Mouse (Mus musculus): ENCODE data around the gene Scamp2. TPM values are rescaled to one million over a fixed set of nuclear protein-coding genes. Genes with fewer than 3 reads are reported as not detected.

The Scamp2 gene
- polyA plus RNA-seq, 1 experiment: 103 TPM

- Histone ChIP-seq H3K4me3 (replicated peaks; ENCODE audit: extremely low read depth, low read depth, low read length) (no peak overlapping the region), H3K4me1 (ENCODE audit: control insufficient read depth, insufficient read depth, low read length) (no peaks in the 10 kb centered on the region)
- TF ChIP-seq CTCF (IDR thresholded peaks at IDR 0.05; ENCODE audit: insufficient read depth, low read length): no peak
- TF ChIP-seq POLR2A (IDR thresholded peaks at IDR 0.05; ENCODE audit: borderline replicate concordance, extremely low read depth, low read depth, low read length): no peak
- no peak for DNase-seq
- WGBS: 68% methylated on average over 6 of the region's 6 CpGs
These were observed 16.6 kb downstream of the Scamp2 start for GRCm38 (mm10) chr9:57577144-57577849.

GRCm38 (mm10) chr9:57584991-57585390, 24.2 kb downstream of the Scamp2 start:
- no peak for TF ChIP-seq CTCF (IDR thresholded peaks at IDR 0.05; ENCODE audit: insufficient read depth, low read length)
- no peak for TF ChIP-seq POLR2A (IDR thresholded peaks at IDR 0.05; ENCODE audit: borderline replicate concordance, extremely low read depth, low read depth, low read length)
- 76% methylated on average over 3 of the region's 3 CpGs for WGBS
- H3K4me1 ChIP-seq (ENCODE audit: control insufficient read depth, insufficient read depth, low read length): peaks cover 2% of the 10 kb centered on the region; the same call in 1 of the 2 replicates
- H3K4me3 ChIP-seq (replicated peaks; ENCODE audit: extremely low read depth, low read depth, low read length): no peak overlapping the region
- DNase-seq: no peak

GRCm38 (mm10) chr9:57589224-57590126, 28.7 kb downstream of the Scamp2 start, which contains the start of gene Ulk3:
TSS of gene Ulk3 (plus strand) at chr9:57589452.
- under 1% methylated on average over 58 of the region's 58 CpGs for WGBS
- TF ChIP-seq POLR2A (IDR thresholded peaks at IDR 0.05; ENCODE audit: borderline replicate concordance, extremely low read depth, low read depth, low read length): peak; percentile 25; the same call in 1 of the 2 replicates
- TF ChIP-seq CTCF (IDR thresholded peaks at IDR 0.05; ENCODE audit: insufficient read depth, low read length): no peak

GRCm38 (mm10) chr9:57590726-57591125, 30.0 kb downstream of the Scamp2 start:
- no peak for DNase-seq
- Histone ChIP-seq H3K4me1 (ENCODE audit: control insufficient read depth, insufficient read depth, low read length) (peaks cover 4% of the 10 kb centered on the region; the same call in 1 of the 2 replicates), H3K4me3 (replicated peaks; ENCODE audit: extremely low read depth, low read depth, low read length) (no peak overlapping the region)
- 44% methylated on average over 5 of the region's 5 CpGs for WGBS
- TF ChIP-seq POLR2A (IDR thresholded peaks at IDR 0.05; ENCODE audit: borderline replicate concordance, extremely low read depth, low read depth, low read length) (no peak), CTCF (IDR thresholded peaks at IDR 0.05; ENCODE audit: insufficient read depth, low read length) (no peak)

More at GRCm38 (mm10) chr9:57589224-57590126, 28.7 kb downstream of the Scamp2 start, which contains the start of gene Ulk3:
- Histone ChIP-seq H3K4me3 (replicated peaks; ENCODE audit: extremely low read depth, low read depth, low read length) (peak within 1 kb of the TSS; percentile 84), H3K4me1 (ENCODE audit: control insufficient read depth, insufficient read depth, low read length) (peaks cover 4% of the 10 kb centered on the region; the same call in 1 of the 2 replicates)
- peak; percentile 84 for DNase-seq

GRCm38 (mm10) chr9:57593454-57594173, 32.9 kb downstream of the Scamp2 start:
- 55% methylated on average over 12 of the region's 12 CpGs for WGBS
- no peak for TF ChIP-seq CTCF (IDR thresholded peaks at IDR 0.05; ENCODE audit: insufficient read depth, low read length)
- TF ChIP-seq POLR2A (IDR thresholded peaks at IDR 0.05; ENCODE audit: borderline replicate concordance, extremely low read depth, low read depth, low read length): no peak
- DNase-seq: no peak
- Histone ChIP-seq H3K4me1 (ENCODE audit: control insufficient read depth, insufficient read depth, low read length) (peaks cover 4% of the 10 kb centered on the region; the same call in 1 of the 2 replicates), H3K4me3 (replicated peaks; ENCODE audit: extremely low read depth, low read depth, low read length) (no peak overlapping the region)

GRCm38 (mm10) chr9:57594174-57594509, 33.4 kb downstream of the Scamp2 start:
- 0 out of 2 replicates have a peak, but pooled peaks cover 3% of the 10 kb centered on the region for H3K4me1 ChIP-seq (ENCODE audit: control insufficient read depth, insufficient read depth, low read length)
- WGBS: 71% methylated on average over 9 of the region's 9 CpGs
- DNase-seq: no peak
- TF ChIP-seq POLR2A (IDR thresholded peaks at IDR 0.05; ENCODE audit: borderline replicate concordance, extremely low read depth, low read depth, low read length) (no peak), CTCF (IDR thresholded peaks at IDR 0.05; ENCODE audit: insufficient read depth, low read length) (no peak)
- H3K4me3 ChIP-seq (replicated peaks; ENCODE audit: extremely low read depth, low read depth, low read length): no peak overlapping the region

- no peak for TF ChIP-seq POLR2A (IDR thresholded peaks at IDR 0.05; ENCODE audit: borderline replicate concordance, extremely low read depth, low read depth, low read length)
- no peak for TF ChIP-seq CTCF (IDR thresholded peaks at IDR 0.05; ENCODE audit: insufficient read depth, low read length)
- Histone ChIP-seq H3K4me1 (ENCODE audit: control insufficient read depth, insufficient read depth, low read length) (no peaks in the 10 kb centered on the region), H3K4me3 (replicated peaks; ENCODE audit: extremely low read depth, low read depth, low read length) (no peak overlapping the region)
- 78% methylated on average over 8 of the region's 8 CpGs for WGBS
- no peak for DNase-seq
These were observed 36.5 kb downstream of the Scamp2 start for GRCm38 (mm10) chr9:57597265-57597664.

GRCm38 (mm10) chr9:57597929-57598382, 37.2 kb downstream of the Scamp2 start:
- Histone ChIP-seq H3K4me1 (ENCODE audit: control insufficient read depth, insufficient read depth, low read length) (no peaks in the 10 kb centered on the region), H3K4me3 (replicated peaks; ENCODE audit: extremely low read depth, low read depth, low read length) (no peak overlapping the region)
- no peak for TF ChIP-seq POLR2A (IDR thresholded peaks at IDR 0.05; ENCODE audit: borderline replicate concordance, extremely low read depth, low read depth, low read length)
- TF ChIP-seq CTCF (IDR thresholded peaks at IDR 0.05; ENCODE audit: insufficient read depth, low read length): no peak
- no peak for DNase-seq
- WGBS: 35% methylated on average over 4 of the region's 4 CpGs
